8 mouse cellular contexts compared by ENCODE assay signal in genomic region chr5:49961478-49962431, GRCm38 (mm10).
DNase-seq lines count a peak whose midpoint lies in the region; ATAC-seq lines count a peak whose summit lies in the region.

No protein-coding gene starts in this region.

- H3K36me3 ChIP-seq in forebrain, embryonic 13.5 days (ENCODE audit: poor library complexity, severe bottlenecking) = peaks cover 63% of the 10 kb centered on the region
- H3K36me3 ChIP-seq in midbrain, embryonic 10.5 days = peaks cover 87% of the 10 kb centered on the region

- H3K9ac ChIP-seq in forebrain, embryonic 13.5 days = no peak overlapping the region

- WGBS in forebrain, embryonic 13.5 days = 84% methylated on average over 20 of the region's 20 CpGs
- WGBS in midbrain, embryonic 10.5 days = 89% methylated on average over 20 of the region's 20 CpGs

- H3K9me3 ChIP-seq in forebrain, embryonic 13.5 days (replicated peaks) = no peaks in the 10 kb centered on the region
- no peaks in the 10 kb centered on the region for H3K9me3 ChIP-seq in midbrain, embryonic 10.5 days (replicated peaks)

- H3K27ac ChIP-seq in forebrain, embryonic 13.5 days = no peak overlapping the region
- no peak overlapping the region for H3K27ac ChIP-seq in midbrain, embryonic 10.5 days (replicated peaks)

- H3K4me2 ChIP-seq in forebrain, embryonic 13.5 days = no peak overlapping the region

- DNase-seq in adrenal gland, postnatal 14 days = peak; percentile 63
- no peak for DNase-seq in adrenal gland, postnatal 4 days (ENCODE audit: low spot score in 2 of 2)
- peak; percentile 79 for DNase-seq in 3T3-L1 (ENCODE audit: low read depth, low spot score)
- DNase-seq in cerebellum, adult 11-12 months = peak; percentile 53
- DNase-seq in kidney, postnatal 14 days = peak; percentile 41
- DNase-seq in midbrain, embryonic 10.5 days (ENCODE audit: low spot score) = peak; percentile 31
- peak; percentile 73 for DNase-seq in testis, postnatal 10 days (ENCODE audit: low spot score)

- no peaks in the 10 kb centered on the region for H3K27me3 ChIP-seq in forebrain, embryonic 13.5 days
- no peaks in the 10 kb centered on the region for H3K27me3 ChIP-seq in midbrain, embryonic 10.5 days (ENCODE audit: low read depth, poor library complexity, severe bottlenecking)

- no peak overlapping the region for H3K4me3 ChIP-seq in forebrain, embryonic 13.5 days
- H3K4me3 ChIP-seq in midbrain, embryonic 10.5 days = no peak overlapping the region

- no peaks in the 10 kb centered on the region for H3K4me1 ChIP-seq in forebrain, embryonic 13.5 days
- H3K4me1 ChIP-seq in midbrain, embryonic 10.5 days = no peaks in the 10 kb centered on the region

- ATAC-seq in forebrain, embryonic 13.5 days = peak; percentile 82

Comparison
In these comparisons a context has a peak if more than half of its experiments do, and no peak if none do; other contexts are left out.
1. DNase-seq: peak in adrenal gland, postnatal 14 days (single experiment), 3T3-L1 (single experiment), cerebellum, adult 11-12 months (single experiment), kidney, postnatal 14 days (single experiment), midbrain, embryonic 10.5 days (single experiment) and testis, postnatal 10 days (single experiment); none in adrenal gland, postnatal 4 days (0 of 2).